Mouse (Mus musculus) liver, embryonic 14.5 days (tissue): ENCODE results near the gene Sf3a2.

Experiments
- CTCF ChIP-seq: IDR thresholded peaks from 2 replicates; pipeline ENCODE4 v1.5.1; 2016; ENCODE audit warnings: antibody characterized with exemption, low read depth, control low read depth
- EP300 ChIP-seq: IDR thresholded peaks from 2 replicates; pipeline ENCODE4 v1.6.1; 2016; ENCODE audit warnings: antibody characterized with exemption, low read depth

- TF ChIP-seq EP300 (no peak), CTCF (no peak)
Measured at GRCm38 (mm10) chr10:80799070-80799566, 1.1 kb downstream of the Sf3a2 start.
